Mouse (Mus musculus): Measurements from ENCODE around the gene Spns2. TPM values are rescaled to one million over a fixed set of nuclear protein-coding genes. Genes with fewer than 3 reads are reported as not detected.

The Spns2 gene
- polyA plus RNA-seq (2014; fragmentation: Illumina TruSeq; extraction: RNeasy Lipid Tissue Mini Kit (QIAGEN cat#74804); ENCODE audit: low read depth, low replicate concordance) = 6.7 TPM

DNA sequence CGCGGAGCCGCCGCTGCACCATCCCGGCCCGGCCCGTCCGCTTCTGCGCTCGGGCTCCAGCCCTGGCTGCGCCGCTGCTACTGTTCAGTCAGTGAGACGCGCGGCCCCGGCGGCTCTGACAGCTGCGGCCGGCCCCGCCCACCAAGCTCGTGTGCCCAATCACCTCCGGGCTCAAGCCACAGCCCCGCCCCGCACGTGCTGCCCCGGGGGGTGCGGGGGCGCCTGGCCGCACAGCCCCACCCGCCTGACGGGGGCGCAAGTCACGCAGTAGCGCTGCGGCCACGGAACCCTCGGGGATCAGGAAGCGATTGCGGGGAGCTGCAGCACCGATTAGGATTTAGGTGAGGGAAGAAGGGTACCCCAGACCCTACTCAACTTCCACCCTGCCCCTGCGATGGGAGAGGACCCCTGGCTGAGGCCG, at the start of gene Spns2:
Spns2 (minus strand) TSS at position 24 of the 421 bp plus-strand sequence.

DNA sequence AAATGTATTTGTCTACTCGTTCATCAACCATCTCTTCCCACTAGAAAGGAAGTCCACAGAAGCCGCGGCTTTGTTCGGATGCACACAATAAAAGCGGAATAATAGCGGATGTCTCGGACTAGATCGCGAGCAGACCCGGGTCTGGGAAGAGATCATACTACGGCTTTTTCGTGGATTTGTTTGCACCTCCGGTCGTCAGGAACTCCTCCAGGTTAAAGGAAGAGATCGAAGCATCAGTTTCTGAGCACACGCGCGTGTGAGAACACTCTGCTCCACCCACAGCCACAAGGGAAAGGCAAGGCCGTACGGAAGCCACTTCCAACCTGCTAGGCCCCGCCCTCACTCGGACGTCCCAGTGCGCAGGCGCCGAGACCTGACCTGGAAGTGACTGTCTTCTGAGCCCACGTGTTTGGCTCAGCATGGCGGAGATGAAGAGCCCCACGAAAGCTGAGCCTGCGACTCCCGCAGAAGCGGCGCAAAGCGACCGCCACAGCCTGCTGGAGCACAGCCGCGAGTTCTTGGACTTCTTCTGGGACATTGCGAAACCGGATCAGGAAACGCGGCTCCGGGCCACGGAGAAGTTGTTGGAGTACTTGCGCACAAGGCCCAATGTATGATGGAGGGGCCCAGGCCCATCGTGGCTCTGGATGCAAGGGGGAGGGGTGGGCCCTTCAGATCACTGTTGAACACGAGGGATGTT, 48.6 kb downstream of the Spns2 start, which contains the start of gene Mybbp1a:
Mybbp1a (plus strand) TSS at position 391 of the 700 bp plus-strand sequence.

DNA sequence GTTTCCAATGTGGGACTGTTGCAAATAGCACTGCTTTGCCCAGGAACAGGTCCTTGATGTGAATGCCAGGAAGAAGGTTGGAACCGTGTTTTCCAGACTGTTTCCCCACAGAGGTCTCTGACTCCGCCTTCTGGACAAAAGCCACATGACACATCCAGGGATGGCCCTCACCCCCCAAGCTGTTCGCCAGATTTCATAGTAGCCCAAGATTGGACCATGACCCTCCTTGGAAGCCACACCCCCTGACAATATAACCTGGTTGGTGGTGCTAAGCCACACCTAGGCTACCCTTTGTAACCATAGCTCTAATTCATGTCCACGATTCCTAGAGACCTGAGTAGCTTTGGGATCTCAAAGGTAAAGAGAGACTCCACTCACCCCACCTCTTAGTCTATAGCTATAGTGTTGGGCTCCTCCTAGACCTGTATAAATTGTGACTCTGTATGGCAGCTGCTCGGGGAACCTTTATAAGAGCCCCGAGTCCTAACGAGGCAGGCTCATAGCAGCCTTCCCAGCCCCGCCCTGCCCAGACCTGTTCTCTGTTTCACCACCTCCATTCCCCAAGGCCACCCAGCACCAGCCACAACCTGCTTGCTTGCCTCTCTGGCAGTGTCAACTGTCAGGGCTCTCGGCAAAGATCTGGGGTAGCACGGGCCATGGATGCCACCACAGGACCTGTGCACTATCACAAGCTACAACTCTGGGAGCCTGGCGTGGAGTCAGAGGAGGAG, 54.6 kb downstream of the Spns2 start, which contains the start of gene Ggt6:
Ggt6 (plus strand) TSS at position 564 of the 731 bp plus-strand sequence.

DNA sequence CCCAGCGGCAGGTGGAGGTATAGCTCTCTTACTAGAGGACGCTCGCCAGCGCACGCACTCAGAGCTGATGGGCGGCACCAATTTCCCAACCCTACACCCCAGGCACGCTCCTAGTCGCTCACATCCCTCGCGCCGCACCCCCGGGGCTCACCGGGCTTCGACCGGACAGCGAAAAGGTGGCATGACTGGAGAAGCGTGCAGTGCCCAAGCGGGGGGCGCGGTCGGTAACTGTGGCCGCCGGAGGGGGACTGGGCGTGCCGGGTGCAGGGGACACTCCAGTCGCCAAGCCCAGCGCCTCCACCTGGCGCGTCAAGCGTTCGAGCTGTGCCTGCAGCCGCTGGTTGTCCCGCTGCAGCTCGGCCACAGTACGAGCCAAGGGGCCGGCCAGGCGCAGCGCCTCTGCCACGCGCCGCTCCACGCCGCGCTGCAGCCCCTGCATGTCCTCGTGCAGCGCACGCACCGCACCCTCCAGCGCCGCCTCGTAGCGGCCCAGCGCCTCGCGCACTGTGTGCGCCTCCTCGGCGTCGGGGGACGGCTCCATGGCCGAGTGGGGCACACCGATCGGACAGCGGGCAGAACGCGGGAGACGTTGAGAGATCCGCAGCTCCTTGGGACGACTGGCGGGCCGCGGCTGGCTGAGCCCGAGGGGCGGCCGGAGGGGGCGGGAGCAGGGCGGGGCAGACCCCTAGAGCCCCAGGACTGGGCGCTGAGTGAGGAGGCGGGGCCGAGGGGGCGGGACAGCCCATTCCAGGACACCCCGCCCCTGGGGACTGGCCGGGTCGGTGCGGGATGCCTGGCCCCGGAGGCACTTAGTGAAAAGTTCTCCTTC, 78.4 kb downstream of the Spns2 start, which contains the start of gene Smtnl2:
Smtnl2 (minus strand) TSS at position 621 of the 829 bp plus-strand sequence.

Other genes with a start within 250 kb of the Spns2 start
- gene Slc13a5, start 222.7 kb downstream of the Spns2 start, polyA plus RNA-seq (2014; fragmentation: Illumina TruSeq; extraction: RNeasy Lipid Tissue Mini Kit (QIAGEN cat#74804); ENCODE audit: low read depth, low replicate concordance) = 0.19 TPM
- gene Xaf1, start 188.3 kb downstream of the Spns2 start, polyA plus RNA-seq (2014; fragmentation: Illumina TruSeq; extraction: RNeasy Lipid Tissue Mini Kit (QIAGEN cat#74804); ENCODE audit: low read depth, low replicate concordance) = 20.2 TPM
- gene Fbxo39, start 175.5 kb downstream of the Spns2 start, polyA plus RNA-seq (2014; fragmentation: Illumina TruSeq; extraction: RNeasy Lipid Tissue Mini Kit (QIAGEN cat#74804); ENCODE audit: low read depth, low replicate concordance) = not detected
- gene Tekt1, start 127.5 kb downstream of the Spns2 start, polyA plus RNA-seq (2014; fragmentation: Illumina TruSeq; extraction: RNeasy Lipid Tissue Mini Kit (QIAGEN cat#74804); ENCODE audit: low read depth, low replicate concordance) = not detected
- 0.32 TPM for gene Smtnl2, start 78.2 kb downstream of the Spns2 start, polyA plus RNA-seq (2014; fragmentation: Illumina TruSeq; extraction: RNeasy Lipid Tissue Mini Kit (QIAGEN cat#74804); ENCODE audit: low read depth, low replicate concordance)
- gene Ggt6, start 54.4 kb downstream of the Spns2 start, polyA plus RNA-seq (2014; fragmentation: Illumina TruSeq; extraction: RNeasy Lipid Tissue Mini Kit (QIAGEN cat#74804); ENCODE audit: low read depth, low replicate concordance) = 2.4 TPM
- gene Mybbp1a, start 48.5 kb downstream of the Spns2 start, polyA plus RNA-seq (2014; fragmentation: Illumina TruSeq; extraction: RNeasy Lipid Tissue Mini Kit (QIAGEN cat#74804); ENCODE audit: low read depth, low replicate concordance) = 14.4 TPM
- not detected for gene Spns3, start 60.6 kb upstream of the Spns2 start, polyA plus RNA-seq (2014; fragmentation: Illumina TruSeq; extraction: RNeasy Lipid Tissue Mini Kit (QIAGEN cat#74804); ENCODE audit: low read depth, low replicate concordance)
- gene Ube2g1, start 117.4 kb upstream of the Spns2 start, polyA plus RNA-seq (2014; fragmentation: Illumina TruSeq; extraction: RNeasy Lipid Tissue Mini Kit (QIAGEN cat#74804); ENCODE audit: low read depth, low replicate concordance) = 85.4 TPM
- gene Ankfy1, start 200.1 kb upstream of the Spns2 start, polyA plus RNA-seq (2014; fragmentation: Illumina TruSeq; extraction: RNeasy Lipid Tissue Mini Kit (QIAGEN cat#74804); ENCODE audit: low read depth, low replicate concordance) = 12.9 TPM

Measured in liver, adult 10 weeks (tissue).